Mouse (Mus musculus) spleen, adult 12 weeks (tissue): ENCODE measurements around the gene Klhl29.

Experiments used
- DNase-seq: peaks from one replicate; pipeline ENCODE4 v3.0.0; 2022; ENCODE audit warnings: low spot score

Gene Klhl29

DNA sequence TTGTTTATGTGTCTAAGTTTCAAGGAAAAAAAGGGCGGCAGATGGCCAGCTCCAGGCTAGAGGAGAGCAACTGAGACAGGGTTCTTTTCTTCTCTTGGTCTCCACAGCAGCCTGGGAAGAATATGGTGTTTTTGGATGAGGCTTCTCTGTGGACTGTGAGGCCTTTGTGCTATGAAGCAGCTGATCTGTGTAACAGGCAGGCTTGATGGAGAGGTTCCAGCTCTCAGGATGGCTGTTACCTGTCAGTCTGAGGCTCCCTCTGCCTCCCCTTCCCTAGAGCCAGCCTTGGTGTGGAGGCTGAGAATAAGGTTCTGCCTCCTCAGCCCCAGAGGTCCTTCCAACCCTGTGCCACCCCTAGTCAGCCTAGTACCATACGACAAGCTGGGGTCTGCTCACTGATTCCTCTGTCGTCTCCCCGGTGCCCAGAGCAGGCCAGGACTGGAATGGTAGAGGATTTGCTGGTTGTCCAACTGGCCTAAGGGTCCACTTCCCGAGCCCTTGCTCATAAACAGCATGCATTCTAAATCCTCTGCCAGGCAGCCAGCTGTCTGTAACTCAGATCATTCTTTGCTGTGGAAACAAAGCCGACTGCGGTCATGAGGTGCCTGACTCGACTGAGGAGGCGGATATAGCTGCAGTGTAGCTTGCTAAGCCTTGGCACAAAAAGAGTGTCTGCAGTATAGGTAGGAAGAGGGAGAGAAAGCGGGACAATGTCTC, 122.0 kb downstream of the Klhl29 start:
- no peak for DNase-seq

DNA sequence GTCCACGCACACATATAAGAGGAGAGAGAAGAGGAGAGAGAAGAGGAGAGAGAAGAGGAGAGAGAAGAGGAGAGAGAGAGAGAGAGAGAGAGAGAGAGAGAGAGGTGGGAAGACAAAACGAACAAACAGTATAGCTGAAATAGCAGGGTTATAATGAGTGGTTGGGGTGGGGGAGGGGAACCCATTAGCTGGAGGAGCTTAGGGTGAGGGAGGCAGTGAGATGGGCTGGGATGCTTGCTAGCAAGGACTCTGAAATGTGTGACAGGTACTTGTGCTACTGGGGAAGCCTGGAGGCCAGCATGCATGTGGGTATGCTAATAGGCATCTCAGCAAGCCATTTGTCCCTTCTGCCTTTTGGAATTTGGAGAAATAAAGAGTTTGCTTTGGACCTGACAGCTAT, 122.9 kb downstream of the Klhl29 start:
- no peak for DNase-seq

DNA sequence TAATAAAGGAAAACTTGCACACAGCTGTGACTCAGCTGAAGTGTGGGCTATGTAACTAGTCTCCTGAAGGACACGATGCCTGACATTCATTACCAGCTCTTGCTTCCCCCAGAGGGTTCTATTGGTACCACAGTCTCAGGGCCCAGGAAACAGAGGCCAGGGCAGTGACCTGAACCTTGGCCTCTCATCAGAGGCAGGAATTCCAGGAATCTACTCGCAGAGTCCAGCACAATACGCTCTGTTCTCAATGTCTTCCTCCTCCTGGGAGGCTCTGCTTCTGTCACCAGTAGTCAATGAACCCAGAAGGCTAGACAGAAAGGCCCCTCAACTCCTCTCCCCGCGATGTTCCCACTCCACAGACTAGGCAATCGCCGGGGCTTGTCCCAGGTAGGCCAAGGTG, 125.4 kb downstream of the Klhl29 start:
- DNase-seq = no peak

DNA sequence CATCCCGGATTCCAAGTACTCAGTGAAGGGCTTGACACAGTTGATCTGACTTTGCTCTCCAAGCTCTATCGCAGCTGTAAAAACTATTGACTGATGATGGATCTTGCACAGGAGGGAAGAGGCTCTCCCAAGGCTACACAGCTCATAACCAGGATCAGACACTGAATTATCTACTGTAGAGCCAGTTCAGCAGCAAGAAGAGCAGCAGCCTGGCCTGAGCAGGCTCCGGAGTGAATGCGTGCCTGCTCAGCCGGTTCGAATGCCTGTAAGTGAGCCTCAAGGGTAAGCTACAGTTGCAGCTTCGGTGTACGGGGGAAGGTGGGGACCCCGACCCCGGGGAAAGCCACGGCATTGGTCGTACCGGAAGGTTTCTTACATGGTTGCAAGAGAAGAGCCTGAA, 126.4 kb downstream of the Klhl29 start:
- no peak for DNase-seq

DNA sequence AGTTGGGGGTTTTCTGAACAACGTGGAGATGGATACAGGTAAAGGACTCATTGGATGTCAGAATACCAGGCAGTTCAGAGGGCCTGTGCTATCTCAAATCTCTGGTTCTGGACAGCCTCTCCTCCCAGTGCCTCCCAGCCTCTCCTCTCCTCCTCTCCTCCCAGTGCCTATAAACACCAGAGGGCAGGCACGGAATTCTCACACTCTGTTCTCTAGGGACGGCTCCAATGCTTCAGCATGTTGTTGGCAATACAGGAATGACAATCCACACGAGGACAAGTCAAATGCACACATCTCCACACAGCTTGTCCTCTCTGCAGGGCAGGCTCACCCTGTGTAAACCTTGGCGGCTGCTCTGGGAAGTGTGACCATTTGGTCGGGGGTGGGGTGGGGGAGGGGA, 128.0 kb downstream of the Klhl29 start:
- no peak for DNase-seq

DNA sequence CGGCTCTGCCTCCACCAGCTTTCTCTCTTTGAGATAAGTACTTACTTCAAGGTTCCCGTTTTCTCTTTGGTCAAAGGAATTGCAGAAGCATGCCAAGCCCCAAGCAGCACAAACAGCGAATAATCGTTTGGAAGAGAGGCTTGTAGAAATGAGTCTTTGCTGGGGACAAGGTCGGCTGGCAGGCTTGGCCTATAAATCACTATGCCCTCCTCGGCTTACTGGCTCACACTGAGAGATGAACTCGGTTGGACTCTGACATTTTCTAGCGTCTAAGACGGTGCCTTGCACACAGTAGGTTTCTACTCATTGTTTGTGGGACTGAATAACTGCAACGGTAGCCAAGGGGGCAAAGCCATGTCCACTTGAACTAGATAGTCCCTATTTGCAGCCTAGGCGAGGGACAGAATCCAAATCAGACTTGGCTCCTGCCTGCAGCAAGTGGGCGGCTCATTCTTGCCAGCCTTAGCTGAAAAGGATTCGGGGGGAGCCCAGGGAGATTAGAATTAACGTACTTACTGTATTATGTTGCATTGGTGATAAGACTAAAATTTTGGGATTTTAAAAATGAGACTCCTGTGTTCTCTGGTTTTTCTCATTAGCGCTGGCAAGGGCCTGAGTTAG, 128.7 kb downstream of the Klhl29 start:
- DNase-seq = no peak

DNA sequence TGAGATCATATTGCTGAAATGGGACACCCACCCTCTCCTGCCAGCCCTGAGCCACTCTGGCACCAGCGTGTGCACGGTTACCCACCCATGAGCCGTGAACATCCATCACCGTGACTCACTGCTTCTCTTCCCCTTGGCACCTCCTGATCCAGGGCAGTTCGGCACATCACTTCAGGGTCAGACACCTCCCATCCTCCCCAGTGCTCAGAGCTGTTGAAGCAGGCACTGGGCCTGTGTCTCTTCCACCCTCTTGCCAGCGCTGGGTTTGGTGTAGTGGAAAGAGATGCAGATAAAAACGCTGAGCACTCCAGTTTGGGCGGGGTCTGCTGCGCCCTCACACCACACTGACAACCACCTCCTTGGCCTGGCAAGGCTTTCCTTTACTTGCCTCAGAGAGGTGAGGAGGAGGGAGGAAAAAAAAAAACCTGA, 129.3 kb downstream of the Klhl29 start:
- no peak for DNase-seq

DNA sequence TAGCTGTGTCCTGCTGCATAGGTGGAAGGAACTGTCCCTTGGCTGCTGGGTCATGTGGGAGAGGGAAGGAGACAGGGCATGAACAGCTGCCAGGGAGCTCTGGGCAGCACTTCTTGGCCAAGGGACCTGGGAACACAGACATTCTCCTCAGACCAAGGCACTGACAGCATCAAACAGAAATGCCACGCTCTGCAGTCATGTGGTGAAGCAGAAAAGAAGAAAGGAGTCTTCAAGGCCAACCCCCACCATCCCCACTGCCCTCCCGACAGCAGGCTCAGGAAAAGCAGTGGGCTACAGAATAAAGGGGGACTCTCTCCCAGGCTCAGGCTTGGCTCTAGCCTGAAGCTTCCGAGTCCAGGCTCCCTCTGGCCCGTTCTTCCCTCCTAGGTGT, 130.3 kb downstream of the Klhl29 start:
- no peak for DNase-seq

DNA sequence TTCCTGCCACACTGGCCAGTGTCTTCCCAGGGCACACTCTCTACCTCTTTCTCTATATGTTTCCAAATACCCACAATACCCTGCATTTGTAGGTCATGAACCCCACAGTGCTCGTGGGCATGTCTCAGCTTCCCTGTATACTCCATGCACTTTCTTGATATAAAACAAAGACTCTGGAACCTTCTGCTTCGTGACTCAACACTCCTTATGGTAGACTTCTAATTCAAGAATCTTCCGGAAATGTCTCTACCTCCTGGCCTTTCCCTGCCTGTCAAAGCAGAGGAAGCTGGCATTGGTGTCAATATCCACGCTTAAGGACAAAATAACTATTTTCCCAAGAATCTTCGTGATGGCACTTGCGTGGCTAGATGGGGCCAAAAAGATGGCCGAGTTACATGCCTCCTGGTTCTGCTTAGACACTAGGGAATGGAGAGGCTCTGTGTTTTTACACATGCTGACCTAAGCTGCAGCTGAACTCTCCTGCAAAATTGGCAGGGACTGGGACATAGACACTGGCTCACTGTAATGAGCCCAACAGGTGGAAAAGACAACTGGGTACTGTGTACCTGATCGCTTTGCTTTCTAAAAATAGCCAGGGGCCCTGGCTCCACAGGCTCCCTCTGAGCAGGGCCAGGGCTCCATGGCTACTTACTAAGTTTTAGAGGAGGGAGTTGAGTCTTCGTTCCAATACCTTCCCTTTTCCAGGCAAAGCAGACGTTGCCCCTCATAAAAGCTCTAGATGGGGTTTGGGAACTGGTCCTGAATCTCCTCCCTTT, 130.9 kb downstream of the Klhl29 start:
- no peak for DNase-seq

DNA sequence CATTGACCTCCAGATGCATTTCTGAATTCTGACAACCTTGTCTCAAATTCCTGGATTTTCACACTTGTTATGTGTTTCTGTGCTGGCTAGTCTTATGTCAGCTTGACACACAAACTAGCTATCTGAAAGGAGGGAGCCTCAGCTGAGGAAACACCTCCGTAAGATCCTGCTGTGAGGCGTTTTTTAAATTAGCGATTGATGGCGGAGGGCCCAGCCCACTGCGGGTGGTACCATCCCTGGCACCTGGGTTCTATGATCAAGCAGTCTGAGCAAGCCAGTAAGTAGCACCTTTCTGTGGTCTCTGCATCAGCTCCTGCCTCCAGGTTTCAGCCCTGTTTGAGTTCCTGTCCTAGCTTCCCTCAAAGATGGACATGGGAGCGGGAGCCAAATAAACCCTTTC, 131.6 kb downstream of the Klhl29 start:
- no peak for DNase-seq

DNA sequence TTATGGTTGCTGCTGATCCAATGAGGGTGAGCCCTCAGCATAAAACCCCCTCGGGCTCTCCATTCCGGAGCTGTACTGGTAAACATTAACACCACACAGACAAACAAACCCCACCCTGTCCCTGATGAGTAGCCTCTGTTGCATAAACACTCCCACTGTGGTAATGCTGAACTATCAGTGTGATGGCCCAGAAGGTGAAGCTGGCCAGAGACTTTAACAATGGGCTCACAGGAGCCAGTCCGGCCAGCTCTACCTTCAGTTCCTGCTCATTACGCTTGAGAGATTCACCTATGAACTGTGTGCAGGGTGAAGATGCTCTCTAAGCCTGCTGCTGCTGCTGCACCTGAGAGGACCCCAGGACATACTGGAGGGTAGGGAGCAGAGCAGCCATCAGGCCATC, 132.0 kb downstream of the Klhl29 start:
- DNase-seq = no peak

DNA sequence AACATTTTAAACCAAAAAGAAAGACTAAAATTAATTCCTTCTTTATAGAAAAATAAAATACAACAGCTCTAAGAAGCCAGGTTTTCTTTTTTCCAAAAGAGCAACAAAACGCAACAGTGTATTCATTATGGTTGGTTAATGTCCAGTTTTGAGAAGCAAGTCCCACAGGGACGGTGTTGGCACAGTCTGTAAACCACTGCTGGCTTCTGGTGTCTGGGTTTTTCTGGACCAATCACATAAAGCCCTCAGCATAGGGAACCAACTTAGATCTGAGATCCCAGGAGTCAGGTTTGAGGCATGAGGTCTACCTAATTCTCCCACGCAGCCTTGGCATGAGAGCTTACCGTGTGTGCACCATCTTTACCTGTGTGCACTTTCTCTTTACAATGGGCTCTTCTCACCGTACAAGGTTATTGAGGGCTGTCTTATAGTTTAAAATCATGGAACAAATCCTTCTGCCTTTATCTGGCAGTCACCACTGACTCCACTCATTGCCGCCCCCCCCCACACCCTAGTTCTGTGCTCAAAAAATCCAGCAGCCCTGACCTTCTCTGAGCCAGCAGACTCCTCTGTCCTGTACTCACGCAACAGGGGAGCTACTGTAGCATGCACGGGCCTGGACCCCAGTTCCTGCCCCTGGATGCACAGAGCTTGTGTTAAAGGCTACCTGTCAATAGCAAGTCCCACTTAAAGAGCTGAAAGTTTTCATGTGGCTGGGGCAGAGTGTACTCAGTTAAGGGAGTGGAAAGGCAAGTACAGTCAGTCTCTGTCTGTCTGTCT, 132.7 kb downstream of the Klhl29 start:
- no peak for DNase-seq

DNA sequence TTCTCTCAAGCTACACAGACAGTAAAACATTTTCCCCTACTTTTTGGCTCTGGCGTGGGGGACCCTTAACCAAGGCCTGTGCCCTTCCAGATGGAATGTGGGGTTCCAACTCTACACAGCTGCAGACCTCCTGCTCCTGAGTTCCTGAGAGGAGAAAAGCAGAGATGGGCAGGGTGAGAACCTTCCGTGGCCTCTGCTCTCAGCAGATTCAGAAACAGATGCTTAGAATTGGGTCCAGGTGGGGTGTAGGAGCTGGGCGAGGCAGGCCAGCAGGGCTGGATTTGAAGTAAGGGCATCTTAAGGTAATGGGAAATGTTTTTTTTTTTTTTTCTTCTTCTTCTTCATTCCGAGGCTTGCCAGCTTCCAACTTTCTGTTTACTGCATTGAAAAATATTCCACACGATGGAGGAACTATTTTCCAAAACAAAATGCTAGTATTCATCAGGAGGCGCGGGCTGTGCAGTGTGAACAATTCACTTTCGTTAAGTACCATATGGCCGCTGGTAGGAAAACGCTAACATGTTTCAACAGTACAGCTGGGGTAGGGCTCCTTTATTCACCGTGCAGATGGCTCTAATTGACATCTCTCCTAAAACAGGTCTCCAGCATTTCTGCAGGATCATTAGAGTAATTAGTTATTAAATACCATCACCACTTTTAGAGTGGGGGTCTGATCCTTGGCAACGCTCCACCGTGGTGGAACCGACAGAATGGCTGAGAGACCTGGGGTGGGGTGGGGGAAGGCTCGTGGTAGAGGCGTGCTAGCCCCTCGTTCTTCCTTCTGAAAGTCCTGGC, 135.8 kb downstream of the Klhl29 start:
- DNase-seq = no peak

DNA sequence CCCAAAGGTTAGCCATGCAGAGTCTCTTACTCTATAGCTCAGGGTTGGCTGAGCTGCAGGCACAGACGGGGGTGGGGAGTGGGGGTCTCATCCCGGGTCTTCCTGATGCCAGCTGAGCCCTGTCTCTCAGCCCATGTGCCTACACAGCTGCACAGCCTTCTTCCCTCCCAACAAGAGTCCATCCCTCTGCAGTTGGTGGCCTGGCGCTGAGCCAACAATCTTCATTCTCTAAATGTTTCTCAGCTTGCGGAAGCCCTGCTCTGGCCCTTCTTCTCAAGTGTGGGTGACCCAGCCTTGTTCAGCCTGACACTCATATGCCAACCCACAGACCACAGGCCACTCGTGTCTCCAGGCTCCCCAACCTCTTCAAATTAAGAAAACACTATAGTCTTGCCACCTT, 138.4 kb downstream of the Klhl29 start:
- no peak for DNase-seq

DNA sequence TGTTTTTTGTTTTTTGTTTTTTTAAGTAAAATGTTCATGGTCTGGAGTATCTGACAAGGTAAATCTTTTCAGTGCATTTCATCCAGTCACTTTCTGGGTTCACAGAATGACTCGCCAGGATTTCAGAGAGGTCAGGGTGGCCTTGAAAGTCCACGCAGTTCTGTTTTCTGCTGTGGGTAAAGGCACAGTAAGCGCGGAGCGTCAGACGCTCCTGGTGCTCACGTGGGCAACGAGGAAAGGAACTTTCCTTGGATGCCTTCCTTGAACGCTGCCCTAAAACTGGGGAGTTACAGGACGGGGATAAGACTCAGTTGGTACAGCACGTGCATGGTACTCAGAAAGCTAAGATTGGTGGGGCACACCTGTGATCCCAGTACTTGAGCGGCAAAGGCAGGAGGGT, 139.9 kb downstream of the Klhl29 start:
- no peak for DNase-seq

DNA sequence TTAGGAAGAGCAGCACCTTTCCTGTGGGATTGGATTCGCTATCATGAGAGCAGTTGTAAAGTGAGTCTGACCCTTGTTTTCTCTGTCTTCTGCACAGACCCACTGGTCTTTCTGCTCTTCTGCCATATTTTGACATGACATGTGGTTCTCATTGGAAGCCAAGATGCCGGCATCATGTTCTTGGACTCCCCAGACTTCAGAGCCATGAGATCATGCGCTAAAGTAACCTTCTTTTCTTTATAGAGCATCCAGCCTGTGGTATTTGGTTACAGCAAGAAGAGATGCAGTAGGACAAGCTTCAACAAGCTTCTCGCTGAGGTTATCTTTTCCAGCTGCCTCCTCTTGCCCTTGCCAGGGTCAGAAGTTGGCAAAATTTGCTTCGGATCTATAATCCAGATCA, 145.0 kb downstream of the Klhl29 start:
- no peak for DNase-seq

DNA sequence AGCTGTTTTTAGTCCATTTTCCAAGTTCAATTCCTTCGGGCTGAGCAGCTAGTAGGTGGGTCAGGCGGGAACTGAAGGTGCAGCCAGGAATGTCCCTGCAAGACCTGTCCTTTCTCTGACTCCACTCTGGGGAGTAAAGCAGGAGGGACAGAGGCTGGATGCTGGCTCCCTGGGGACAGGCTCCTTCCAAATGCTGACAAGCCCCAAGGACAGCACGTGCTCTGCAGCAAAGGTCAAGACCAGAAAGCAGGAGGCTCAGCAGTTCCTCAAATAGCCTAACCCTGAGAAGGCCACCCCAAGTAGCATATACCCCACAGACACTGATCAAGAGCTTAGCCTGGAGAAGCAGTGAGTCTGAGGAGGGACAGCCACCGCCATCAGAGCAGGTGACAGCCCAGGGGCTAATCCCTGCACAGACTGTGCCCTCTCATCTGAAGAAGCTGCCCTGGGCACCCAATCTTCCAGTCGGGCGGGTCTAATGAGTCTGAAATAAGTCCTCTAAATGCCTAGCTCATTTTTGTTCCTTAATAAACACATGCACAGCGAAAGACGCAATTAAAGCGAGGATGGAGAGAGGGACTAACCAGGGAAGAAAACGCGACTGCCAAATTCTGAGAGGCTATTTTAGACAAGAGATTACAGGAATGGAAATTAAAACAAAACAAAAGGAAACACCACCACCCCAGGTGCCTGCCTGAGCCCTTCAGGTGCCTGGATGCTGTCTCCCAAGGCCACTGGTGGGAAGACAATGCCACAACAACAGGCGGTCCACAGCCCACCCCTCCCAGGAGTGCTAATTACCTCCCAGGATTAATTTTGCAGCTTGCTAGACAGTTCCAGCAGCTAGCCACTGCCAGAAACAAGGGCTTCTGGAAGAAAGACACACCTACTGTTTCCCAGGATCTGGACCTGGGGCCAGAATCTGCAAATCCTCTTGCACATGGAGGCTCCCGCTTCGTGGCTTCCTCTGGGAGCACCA, 148.5 kb downstream of the Klhl29 start:
- DNase-seq = no peak

DNA sequence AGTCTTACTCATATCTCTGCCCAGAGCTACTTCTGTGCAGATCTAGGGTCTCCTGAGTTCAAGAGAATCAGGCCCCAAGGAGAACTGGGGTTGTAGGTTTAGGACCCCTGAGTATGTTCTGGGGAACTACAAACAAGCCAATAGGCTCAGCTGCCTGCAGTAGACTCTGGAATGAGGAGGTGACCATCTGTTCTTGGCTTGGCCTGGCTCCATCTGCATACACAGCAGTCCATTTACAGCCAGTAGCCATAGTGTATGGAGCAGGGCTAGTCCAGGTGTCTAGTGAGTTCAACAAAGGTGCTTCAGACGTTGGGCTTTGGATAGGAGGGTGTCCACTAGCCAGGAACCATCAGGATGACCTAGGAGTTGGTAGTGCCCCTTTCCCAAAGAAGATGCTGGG, 151.9 kb downstream of the Klhl29 start:
- DNase-seq = no peak

DNA sequence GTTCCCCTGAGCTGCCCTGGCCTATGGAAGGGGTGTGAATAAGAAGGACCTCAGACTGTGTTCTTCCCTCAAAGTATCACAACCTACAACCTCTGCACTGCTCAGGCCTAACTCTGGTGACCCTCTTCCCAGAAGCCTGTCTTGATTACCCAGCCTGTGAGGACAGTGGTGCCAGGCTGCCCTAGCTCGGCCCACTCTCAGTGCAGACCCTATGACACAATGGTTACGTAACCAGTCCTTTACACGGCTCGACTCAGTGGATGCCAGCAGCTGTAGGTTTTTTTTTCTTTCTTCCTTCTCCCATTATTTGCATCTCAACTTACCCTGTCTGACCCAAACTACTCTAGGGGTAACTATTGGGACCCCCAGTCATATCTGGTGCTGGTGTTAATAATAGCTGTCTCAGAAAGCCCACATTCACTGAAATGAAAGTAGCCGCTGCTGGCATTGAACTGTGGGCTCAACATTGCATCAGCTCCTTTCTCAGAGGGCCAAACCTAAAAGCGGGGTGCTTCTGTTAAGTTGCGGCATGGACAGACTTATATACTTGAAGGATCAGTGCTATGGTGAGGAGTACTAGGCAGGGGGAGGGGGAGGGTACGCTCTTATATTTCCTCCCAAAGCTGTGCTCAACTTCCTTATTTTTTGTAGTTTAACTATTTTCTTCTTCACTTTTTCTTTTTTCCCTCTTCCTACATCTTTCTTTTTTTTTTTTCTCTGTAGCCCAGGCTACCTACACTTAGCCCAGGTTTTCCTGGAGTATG, 152.9 kb downstream of the Klhl29 start:
- DNase-seq = no peak
